Mouse (Mus musculus) heart, embryonic 14.5 days (tissue): ENCODE measurements around the gene Gm4969. TPM values are rescaled to one million over a fixed set of nuclear protein-coding genes. Genes with fewer than 3 reads are reported as not detected.

Source experiments
- microRNA-seq: library from miRNA; unstranded; fragments of <30 nt; microRNA quantifications from one replicate; pipeline ENCODE4, GENCODE M21; 2016
- polyA plus RNA-seq: library from polyadenylated mRNA; unstranded; fragments of >200 nt; fragmentation: Nextera tagmentation; extraction: Ambion mirVana; gene quantifications from 2 replicates; pipeline ENCODE4 v1.2.1, GENCODE M21; 2014

Gene Gm4969
- polyA plus RNA-seq, 1 experiment from 2014 or later: 1.2 TPM

Small RNA genes within 50 kb of the gene (microRNA-seq; reads per million reads assigned to microRNA genes)
- 1.1 reads per million for gene Mir3100

Other genes with a start within 250 kb of the Gm4969 start
- gene Pglyrp1, start 247.0 kb downstream of the Gm4969 start, polyA plus RNA-seq: 0.93 and 1.8 TPM in 2 replicates
- 12.2 and 14.3 TPM in 2 replicates for gene Ccdc61, start 208.0 kb downstream of the Gm4969 start, polyA plus RNA-seq
- 0.57 and 0.88 TPM in 2 replicates for gene Nova2, start 192.5 kb downstream of the Gm4969 start, polyA plus RNA-seq
- gene Nanos2, start 131.0 kb downstream of the Gm4969 start, polyA plus RNA-seq: not detected in 2 replicates
- 1.3 and 1.6 TPM in 2 replicates for gene Mypop, start 127.1 kb downstream of the Gm4969 start, polyA plus RNA-seq
- gene Irf2bp1, start 114.3 kb downstream of the Gm4969 start, polyA plus RNA-seq: 14.8 and 17.8 TPM in 2 replicates
- not detected in 2 replicates for gene Foxa3, start 94.8 kb downstream of the Gm4969 start, polyA plus RNA-seq
- gene Sympk, start 94.0 kb downstream of the Gm4969 start, polyA plus RNA-seq: 15.8 and 16.3 TPM in 2 replicates
- gene Rsph6a, start 63.7 kb downstream of the Gm4969 start, polyA plus RNA-seq: not detected in 2 replicates
- 19.6 and 20.4 TPM in 2 replicates for gene Dmwd, start 42.1 kb downstream of the Gm4969 start, polyA plus RNA-seq
- gene Dmpk, start 34.5 kb downstream of the Gm4969 start, polyA plus RNA-seq: 31.1 and 36.0 TPM in 2 replicates
- 7.3 and 8.3 TPM in 2 replicates for gene Six5, start 23.8 kb downstream of the Gm4969 start, polyA plus RNA-seq
- gene Fbxo46, start 1.5 kb upstream of the Gm4969 start, polyA plus RNA-seq: 5.5 and 5.6 TPM in 2 replicates
- gene Qpctl, start 30.9 kb upstream of the Gm4969 start, polyA plus RNA-seq: 7.0 and 7.8 TPM in 2 replicates
- gene Snrpd2, start 31.4 kb upstream of the Gm4969 start, polyA plus RNA-seq: 104 and 111 TPM in 2 replicates
- 51.5 and 52.6 TPM in 2 replicates for gene Gipr, start 47.8 kb upstream of the Gm4969 start, polyA plus RNA-seq
- 8.3 and 9.5 TPM in 2 replicates for gene Eml2, start 58.1 kb upstream of the Gm4969 start, polyA plus RNA-seq
- gene Gpr4, start 94.2 kb upstream of the Gm4969 start, polyA plus RNA-seq: 1.6 and 1.9 TPM in 2 replicates
- gene Opa3, start 110.0 kb upstream of the Gm4969 start, polyA plus RNA-seq: 36.5 and 38.6 TPM in 2 replicates
- 66.1 and 68.9 TPM in 2 replicates for gene Vasp, start 153.4 kb upstream of the Gm4969 start, polyA plus RNA-seq
- gene Ppm1n, start 161.7 kb upstream of the Gm4969 start, polyA plus RNA-seq: 0.20 TPM in 1 of 2 replicates, not detected in the other
- gene Rtn2, start 164.3 kb upstream of the Gm4969 start, polyA plus RNA-seq: 39.2 and 43.6 TPM in 2 replicates
- 0.22 TPM in 1 of 2 replicates, not detected in the other for gene Fosb, start 191.7 kb upstream of the Gm4969 start, polyA plus RNA-seq
- gene Ercc1, start 226.4 kb upstream of the Gm4969 start, polyA plus RNA-seq: 60.0 and 68.7 TPM in 2 replicates
- gene Cd3eap, start 241.1 kb upstream of the Gm4969 start, polyA plus RNA-seq: 12.7 and 15.7 TPM in 2 replicates
- gene Ppp1r13l, start 241.4 kb upstream of the Gm4969 start, polyA plus RNA-seq: 15.2 and 15.4 TPM in 2 replicates